Mouse (Mus musculus) activated CD4-positive, CD25-positive, alpha-beta regulatory T cell, adult 4 months (primary cell): ENCODE results near the gene Adam12. TPM values are rescaled to one million over a fixed set of nuclear protein-coding genes. Genes with fewer than 3 reads are reported as not detected.

Source experiments
- ATAC-seq: one replicate; pipeline ENCODE4 v1.8.0; 2017
- polyA plus RNA-seq, 2 experiments: library from polyadenylated mRNA; unstranded; fragments of 100-300 nt; shearing (Covaris generic); gene quantifications; one replicate each; pipeline ENCODE4 v1.2.1; 2017

Adam12 gene
- polyA plus RNA-seq, 2 experiments from 2014 or later = 1.3 to 1.7 TPM

GRCm38 (mm10) chr7:134149351-134149750, 82.6 kb downstream of the Adam12 start:
- ATAC-seq = no peak

- ATAC-seq = no peak
These were observed 84.4 kb downstream of the Adam12 start for GRCm38 (mm10) chr7:134147561-134147960.

DNA sequence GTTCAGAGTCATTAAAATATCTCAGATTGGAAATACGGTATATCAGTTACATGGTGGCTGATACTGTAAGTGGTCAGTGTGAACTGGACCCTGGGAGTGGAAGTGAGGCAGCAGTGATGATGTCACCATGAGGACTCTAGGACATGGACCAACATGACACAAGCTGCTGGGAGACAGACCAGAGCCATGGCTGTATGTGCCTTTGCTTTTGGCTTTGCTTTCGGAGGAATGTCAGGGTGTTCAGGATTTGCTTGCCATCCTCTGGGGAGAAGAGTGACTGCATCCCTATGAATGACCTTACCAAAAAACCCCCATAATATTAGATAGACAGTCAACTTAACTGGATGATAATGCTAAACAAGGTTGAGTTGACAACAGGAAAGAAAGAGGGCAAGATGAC, 85.1 kb downstream of the Adam12 start:
- no peak for ATAC-seq

- no peak for ATAC-seq
These were observed 87.8 kb downstream of the Adam12 start for GRCm38 (mm10) chr7:134144111-134144510.

- no peak for ATAC-seq
These were observed 92.5 kb downstream of the Adam12 start for GRCm38 (mm10) chr7:134139291-134139949.

DNA sequence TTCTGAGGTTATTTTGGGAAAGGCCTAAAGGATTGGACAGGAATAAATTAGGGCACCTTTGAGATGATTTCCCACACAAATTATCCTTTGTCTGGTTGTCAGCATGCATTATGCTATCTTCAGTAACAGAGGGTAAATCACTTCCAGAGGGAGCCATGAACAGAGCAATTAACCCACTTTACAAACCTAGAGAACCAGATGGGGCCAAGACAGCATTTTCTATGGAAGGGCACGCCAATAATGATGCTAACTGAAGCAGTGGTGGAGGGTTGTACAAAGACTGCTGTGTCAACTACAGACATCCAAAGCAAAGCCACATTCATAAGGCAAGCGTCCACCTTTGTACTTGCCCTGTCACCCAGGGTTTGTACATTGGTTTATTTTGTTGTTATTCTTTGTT, 99.6 kb downstream of the Adam12 start:
- ATAC-seq = no peak

- ATAC-seq = no peak
These were observed 103.8 kb downstream of the Adam12 start for GRCm38 (mm10) chr7:134128087-134128522.

DNA sequence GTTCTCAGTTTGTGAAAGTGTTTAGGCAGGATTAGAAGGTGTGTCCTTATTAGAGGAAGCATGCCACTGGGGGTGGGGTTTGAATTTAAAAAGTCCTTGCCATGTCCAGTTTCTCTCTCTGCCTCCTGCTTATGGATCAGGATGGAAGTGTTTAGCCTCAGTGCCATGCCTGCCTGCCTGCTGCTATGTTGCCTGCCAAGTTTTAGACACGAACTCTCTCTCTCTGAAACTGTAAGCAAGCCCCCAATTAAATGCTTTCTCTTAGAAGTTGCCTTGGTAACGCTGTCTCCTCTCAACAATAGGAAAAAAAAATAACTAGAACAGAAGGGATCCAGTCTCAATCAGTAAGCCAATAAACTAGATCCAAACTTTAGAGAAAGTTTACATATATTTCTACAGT, 110.5 kb downstream of the Adam12 start:
- ATAC-seq = no peak

DNA sequence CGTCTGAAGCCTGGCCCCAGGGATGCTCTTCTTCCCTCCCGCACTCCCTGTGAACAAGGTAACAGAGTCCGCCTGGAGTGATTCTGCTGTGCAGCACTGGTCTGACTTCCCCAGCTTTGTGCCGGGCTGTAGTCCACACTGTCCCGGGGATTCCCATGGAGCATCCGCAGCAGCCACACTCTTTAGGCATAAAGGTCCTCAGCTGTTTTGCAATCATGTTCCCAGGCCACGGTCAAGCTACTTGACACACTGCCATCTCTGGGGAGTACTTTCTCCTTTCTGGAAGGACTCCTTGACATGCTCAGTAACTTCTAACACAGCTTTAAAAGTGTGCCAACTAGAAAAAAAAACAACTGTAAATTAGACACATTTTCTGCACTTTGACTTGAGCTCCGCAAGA, 116.5 kb downstream of the Adam12 start:
- no peak for ATAC-seq

DNA sequence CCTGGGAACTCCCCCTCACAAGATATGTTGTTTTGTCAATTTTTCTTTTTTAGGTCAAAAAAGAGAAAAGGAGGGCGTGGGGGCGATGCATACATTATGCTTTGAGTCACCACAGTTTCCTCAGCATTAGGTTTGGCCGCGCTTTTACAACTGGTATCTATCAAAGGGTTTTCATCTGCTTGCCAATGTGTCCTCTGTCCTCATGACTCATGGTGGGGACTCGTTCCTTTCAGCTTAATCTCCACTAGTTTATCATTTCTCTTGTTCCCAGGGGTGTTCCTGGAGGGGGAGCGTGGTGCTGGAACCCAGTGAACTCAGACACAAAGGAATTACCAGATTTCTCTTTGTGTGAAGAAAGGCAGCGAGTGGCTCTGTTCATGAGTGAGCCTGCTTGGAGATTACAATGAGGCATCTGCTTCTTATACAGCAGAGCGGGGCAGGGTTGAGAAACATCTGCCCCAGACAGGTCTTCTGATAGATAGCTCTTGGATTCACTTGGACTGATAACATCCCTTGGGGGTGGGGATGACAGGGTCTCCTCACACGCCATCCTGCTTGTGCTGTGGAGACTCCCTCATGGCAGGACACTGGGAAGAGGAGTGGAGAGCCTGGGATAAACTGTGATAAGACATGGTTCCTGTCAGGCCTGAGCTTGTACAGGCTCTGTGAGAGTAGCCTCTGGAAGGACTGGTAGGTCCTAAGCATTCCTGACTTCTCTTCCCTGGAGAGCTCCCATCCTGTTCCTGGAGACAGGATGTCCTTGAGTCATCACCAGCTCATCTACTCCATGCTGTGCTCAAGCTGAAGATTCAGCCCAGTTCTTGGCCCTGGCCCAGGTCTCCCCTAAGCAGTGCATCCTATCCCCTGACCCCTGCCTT, 117.4 kb downstream of the Adam12 start:
- ATAC-seq = no peak

DNA sequence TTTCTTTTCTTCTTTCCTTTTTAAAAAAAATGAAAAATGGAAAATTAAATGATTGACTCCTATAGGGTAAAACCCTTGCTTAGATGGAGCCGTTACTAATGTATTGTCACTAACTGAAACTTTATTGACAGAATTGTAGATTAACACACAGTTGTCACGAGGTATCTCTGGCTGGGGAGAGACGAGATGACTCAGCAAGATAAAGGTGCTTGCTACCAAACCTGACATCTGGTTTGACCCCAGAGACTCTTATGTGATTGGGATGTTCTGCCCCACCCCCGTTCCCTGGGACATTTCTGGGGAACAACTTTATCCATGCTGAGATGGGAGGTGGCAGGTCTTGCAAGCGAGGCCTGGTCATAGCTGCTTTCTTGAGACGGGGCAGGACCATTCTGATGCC, 118.1 kb downstream of the Adam12 start:
- ATAC-seq = no peak

- ATAC-seq = no peak
These were observed 121.8 kb downstream of the Adam12 start for GRCm38 (mm10) chr7:134110116-134110515.

GRCm38 (mm10) chr7:134107849-134108248, 124.1 kb downstream of the Adam12 start:
- ATAC-seq = no peak

DNA sequence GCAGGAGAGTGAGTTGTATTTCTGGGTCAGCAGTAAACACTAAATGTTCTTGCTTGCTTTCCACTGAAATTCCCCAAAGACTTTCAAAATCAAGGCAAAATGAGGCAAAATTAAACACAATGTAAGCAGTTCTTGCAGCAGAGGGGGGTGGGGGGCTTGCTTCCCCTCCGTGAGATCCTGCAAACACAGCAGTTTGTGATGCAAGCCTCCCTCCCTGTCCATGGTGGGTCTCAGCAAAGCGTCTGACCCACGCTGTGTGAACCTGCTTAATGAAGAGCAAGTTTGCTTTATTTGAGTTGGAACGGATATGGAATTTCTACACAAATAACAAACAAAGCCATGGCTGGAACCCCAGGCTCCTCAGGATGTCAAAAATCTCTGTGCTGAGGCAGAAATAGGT, 132.9 kb downstream of the Adam12 start:
- ATAC-seq = no peak

GRCm38 (mm10) chr7:134097861-134098260, 134.1 kb downstream of the Adam12 start:
- no peak for ATAC-seq

DNA sequence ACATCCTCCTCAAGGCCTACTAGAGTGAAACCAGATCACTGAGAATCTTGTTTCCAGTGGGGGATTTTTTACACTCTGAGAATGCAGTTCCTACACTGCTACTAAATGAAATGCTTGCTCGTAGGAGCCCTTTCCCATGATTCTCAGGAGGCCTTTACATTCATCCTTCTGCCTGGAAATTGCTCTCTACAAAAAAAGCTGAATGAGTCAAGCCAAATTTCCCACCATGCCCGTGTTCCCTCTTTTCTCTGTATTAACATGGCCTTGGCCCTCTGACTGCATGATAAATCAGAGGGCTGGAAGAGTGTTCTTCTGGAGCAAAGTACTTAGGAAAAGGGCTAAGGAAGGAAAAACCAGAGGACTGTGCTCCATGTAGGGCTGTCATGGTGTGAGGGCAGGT, 138.1 kb downstream of the Adam12 start:
- ATAC-seq = no peak

GRCm38 (mm10) chr7:134090764-134091163, 141.2 kb downstream of the Adam12 start:
- ATAC-seq = no peak

GRCm38 (mm10) chr7:134090256-134090655, 141.7 kb downstream of the Adam12 start:
- ATAC-seq = no peak

- no peak for ATAC-seq
These were observed 143.2 kb downstream of the Adam12 start for GRCm38 (mm10) chr7:134088548-134089347.

DNA sequence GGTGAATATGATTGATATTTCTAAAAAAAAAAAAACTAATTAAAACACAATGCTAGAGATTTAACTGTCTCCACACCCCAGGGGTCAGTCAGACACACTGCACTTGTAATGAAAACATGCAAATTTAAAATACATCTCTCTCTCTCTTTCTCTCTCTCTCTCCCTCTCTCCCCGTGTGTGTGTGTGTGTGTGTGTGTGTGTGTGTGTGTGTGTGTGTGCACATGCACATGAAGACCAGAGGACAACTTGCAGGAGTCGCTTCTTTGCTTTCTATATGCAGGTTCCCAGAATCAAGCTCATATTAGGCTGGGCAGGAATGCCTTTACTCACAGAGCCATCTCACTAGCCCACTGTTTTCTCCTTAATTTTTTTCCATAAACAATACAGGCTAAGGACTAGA, 146.6 kb downstream of the Adam12 start:
- ATAC-seq = no peak

- no peak for ATAC-seq
These were observed 147.0 kb downstream of the Adam12 start for GRCm38 (mm10) chr7:134084926-134085325.

GRCm38 (mm10) chr7:134081307-134082072, 150.5 kb downstream of the Adam12 start:
- ATAC-seq = no peak
